Mouse (Mus musculus) small intestine, adult 2 months (tissue): Measurements from ENCODE around the gene Col9a3.

Experiments used
- CTCF ChIP-seq: fragments of 200-500 bp; IDR thresholded peaks from 2 replicates; pipeline ENCODE4 v1.5.1; 2012; ENCODE audit warnings: low read depth, mild to moderate bottlenecking, control low read depth, inconsistent platforms, low read length, moderate library complexity, mixed read lengths; ENCODE audit not compliant: insufficient replicate concordance, insufficient read length; ENCODE audit errors: extremely low read depth
- POLR2A ChIP-seq: fragments of 200-500 bp; IDR thresholded peaks from 2 replicates; pipeline ENCODE4 v1.6.1; 2012; ENCODE audit warnings: low read depth, mild to moderate bottlenecking, control low read depth, inconsistent platforms, low read length, moderate library complexity

- TF ChIP-seq CTCF (no peak), POLR2A (no peak)
These were observed 34.3 kb upstream of the Col9a3 start for GRCm38 (mm10) chr2:180563296-180563695.
